ENCODE assay signal across 35 mouse cellular contexts in genomic region chr16:5483337-5483736, GRCm38 (mm10).
"Had no signal": no experiment of that assay in that cellular context is flagged by ENCODE, and none has a peak within 500 bp of the region (broad histone marks: within the 10 kb centered on the region; RNA-seq: fewer than 3 reads in every experiment).

No protein-coding gene starts in this region.

- ATAC-seq: hindbrain, embryonic 16.5 days; hindbrain, postnatal 0 days; inflammation-experienced regulatory T-cells, adult 6 months; intestine, embryonic 15.5 days; intestine, embryonic 16.5 days; intestine, postnatal 0 days had no signal

- H3K4me2 ChIP-seq: heart, embryonic 11.5 days; heart, embryonic 12.5 days; heart, embryonic 13.5 days; heart, embryonic 15.5 days; hindbrain, embryonic 12.5 days; hindbrain, embryonic 13.5 days; hindbrain, embryonic 14.5 days; hindbrain, embryonic 15.5 days; intestine, embryonic 15.5 days; kidney, embryonic 15.5 days had no signal

- H3K4me3 ChIP-seq: heart, embryonic 10.5 days; heart, embryonic 12.5 days; heart, embryonic 13.5 days; heart, embryonic 15.5 days; hindbrain, embryonic 10.5 days; hindbrain, embryonic 12.5 days; hindbrain, embryonic 13.5 days; hindbrain, embryonic 15.5 days; intestine, embryonic 15.5 days; kidney, embryonic 15.5 days; layer of hippocampus, adult 2 months had no signal

- H3K9ac ChIP-seq: heart, embryonic 12.5 days; heart, embryonic 13.5 days; heart, embryonic 15.5 days; hindbrain, embryonic 12.5 days; hindbrain, embryonic 13.5 days; hindbrain, embryonic 14.5 days; hindbrain, embryonic 15.5 days; intestine, embryonic 15.5 days; kidney, embryonic 15.5 days had no signal

- H3K27ac ChIP-seq: heart, embryonic 10.5 days; heart, embryonic 13.5 days; heart, embryonic 15.5 days; hindbrain, embryonic 10.5 days; hindbrain, embryonic 12.5 days; hindbrain, embryonic 13.5 days; hindbrain, embryonic 14.5 days; hindbrain, embryonic 15.5 days; hindbrain, postnatal 0 days; intestine, embryonic 15.5 days; kidney, embryonic 15.5 days; kidney, postnatal 0 days; layer of hippocampus, adult 2 months had no signal

- H3K9me3 ChIP-seq: heart, embryonic 10.5 days; heart, embryonic 12.5 days; heart, embryonic 13.5 days; heart, embryonic 15.5 days; hindbrain, embryonic 10.5 days; hindbrain, embryonic 12.5 days; hindbrain, embryonic 13.5 days; hindbrain, embryonic 15.5 days; intestine, embryonic 15.5 days; kidney, embryonic 15.5 days had no signal

- H3K36me3 ChIP-seq: heart, embryonic 10.5 days; heart, embryonic 12.5 days; heart, embryonic 13.5 days; heart, embryonic 15.5 days; hindbrain, embryonic 10.5 days; hindbrain, embryonic 12.5 days; hindbrain, embryonic 13.5 days; hindbrain, embryonic 15.5 days; intestine, embryonic 15.5 days; kidney, embryonic 15.5 days had no signal

- DNase-seq: heart, postnatal 10 days; heart, postnatal 14 days; heart, postnatal 36 days; heart, postnatal 4 days; kidney, adult 11 months; kidney, adult 18-20 months; kidney, adult 2 months; kidney, adult 8-10 months; kidney, adult 9 months; kidney, postnatal 10 days; kidney, postnatal 14 days; kidney, postnatal 25 days; kidney, postnatal 36 days; kidney, postnatal 4 days; layer of hippocampus, adult 9-11 months; layer of hippocampus, postnatal 36 days had no signal

- H3K4me1 ChIP-seq: heart, embryonic 10.5 days; heart, embryonic 12.5 days; heart, embryonic 13.5 days; heart, embryonic 15.5 days; hindbrain, embryonic 10.5 days; hindbrain, embryonic 13.5 days; hindbrain, embryonic 15.5 days; intestine, embryonic 15.5 days; kidney, embryonic 15.5 days had no signal

- H3K27me3 ChIP-seq: hindbrain, embryonic 15.5 days had no signal
